Mouse (Mus musculus): Measurements from ENCODE around the gene Fig4. TPM values are rescaled to one million over a fixed set of nuclear protein-coding genes. Genes with fewer than 3 reads are reported as not detected.
A peak's percentile ranks its signal among the peaks of the same experiment; 100 is the strongest.

The Fig4 gene
- polyA plus RNA-seq, 1 experiment from 2014 or later: 28.7 TPM

DNA sequence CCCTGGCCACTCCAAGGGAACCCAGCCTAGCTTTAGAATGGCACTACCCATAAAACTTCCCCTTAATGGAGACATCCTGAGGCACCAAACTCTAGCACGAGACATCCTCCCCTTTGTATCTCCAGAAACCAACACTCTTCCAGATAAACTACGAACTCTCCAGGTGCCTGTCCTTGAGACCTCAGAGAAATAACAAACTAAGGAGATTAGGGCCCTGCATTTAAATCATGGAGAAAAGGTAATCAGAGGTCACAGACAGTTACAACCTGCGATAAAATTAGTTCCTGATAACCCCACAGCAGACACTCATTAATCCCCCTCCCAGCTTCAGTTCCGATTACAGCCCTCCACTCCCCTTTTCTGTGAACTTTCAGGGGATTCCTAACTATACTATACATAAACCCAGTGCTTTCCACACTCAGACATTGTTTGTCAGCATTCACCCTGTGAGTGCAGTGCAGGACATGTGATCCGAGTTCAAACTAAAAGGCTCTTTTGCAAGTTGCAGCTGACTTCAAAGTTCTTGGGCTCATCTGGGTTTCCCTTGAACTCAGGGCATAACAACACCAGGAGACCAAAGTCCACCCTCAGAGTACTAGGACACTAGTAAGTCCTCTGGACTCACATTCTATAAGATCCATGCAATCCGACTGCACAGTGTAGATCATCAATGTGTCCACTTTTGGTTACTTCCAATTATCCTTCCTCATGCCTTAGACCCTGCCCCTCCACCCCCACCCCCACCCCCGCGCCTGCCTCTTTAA lies 42.6 kb downstream of the Fig4 start:
- Histone ChIP-seq H3K9me3 (replicated peaks) (no peaks in the 10 kb centered on the region), H3K4me2 (no peak overlapping the region), H3K36me3 (peaks cover 14% of the 10 kb centered on the region; the same call in 1 of the 2 replicates), H3K4me3 (replicated peaks) (no peak overlapping the region), H3K27me3 (replicated peaks) (no peaks in the 10 kb centered on the region), H3K27ac (replicated peaks) (no peak overlapping the region), H3K4me1 (no peaks in the 10 kb centered on the region), H3K9ac (replicated peaks) (no peak overlapping the region)
- 39% methylated on average over 8 of the region's 8 CpGs for WGBS
- no peak for ATAC-seq (ENCODE audit: low FRiP score)

DNA sequence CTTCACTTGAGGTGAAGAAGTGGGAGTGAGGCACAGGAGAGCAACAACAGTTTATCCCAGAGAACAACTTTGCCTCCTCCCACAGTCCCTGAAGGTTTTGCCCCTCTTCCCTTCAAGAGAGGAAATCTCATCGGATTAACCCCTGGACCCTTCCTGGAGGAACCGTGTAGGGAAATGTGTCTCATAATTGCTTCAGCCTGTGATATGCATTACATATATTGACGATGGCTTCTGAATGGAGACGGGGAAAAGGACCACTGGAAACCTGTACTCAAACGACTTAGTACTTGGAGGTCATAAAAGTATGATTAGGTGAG lies 52.4 kb downstream of the Fig4 start:
- 75% methylated on average over 5 of the region's 5 CpGs for WGBS

DNA sequence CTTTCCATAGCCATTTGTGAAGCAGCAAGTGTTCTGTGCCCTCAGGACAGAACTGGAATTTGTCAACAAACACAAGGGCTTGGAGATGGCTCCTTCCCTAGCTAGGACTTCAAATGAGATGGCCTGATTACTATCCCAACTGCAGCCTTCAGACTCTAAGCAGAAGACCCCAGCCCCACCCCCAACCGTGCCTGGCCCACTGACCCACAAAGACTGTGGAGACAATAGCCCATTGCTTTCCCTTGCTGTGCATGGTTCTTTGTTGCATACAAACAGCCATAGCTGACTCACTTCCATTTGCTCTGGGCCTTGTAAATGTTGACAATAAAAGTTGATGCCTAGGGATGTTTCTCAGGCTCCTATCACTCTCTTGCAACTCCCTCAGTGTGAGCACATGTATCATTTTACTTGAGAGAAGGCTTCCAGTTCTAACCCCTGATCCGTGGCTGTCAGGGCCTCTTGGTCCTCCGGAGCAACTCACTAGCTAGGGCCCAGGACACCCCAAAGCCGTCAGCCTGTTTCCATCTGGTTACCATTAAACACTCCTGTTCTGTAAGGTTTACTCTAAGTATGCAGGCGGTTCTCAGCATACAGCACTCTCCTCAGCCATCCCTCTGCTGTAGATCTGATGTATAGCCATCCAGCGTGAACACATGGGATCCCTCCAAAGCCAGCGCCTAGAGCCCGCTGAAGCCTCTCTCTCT lies 52.9 kb downstream of the Fig4 start:
- Histone ChIP-seq H3K9ac (replicated peaks) (no peak overlapping the region), H3K27ac (replicated peaks) (no peak overlapping the region), H3K4me3 (replicated peaks) (no peak overlapping the region), H3K27me3 (replicated peaks) (no peaks in the 10 kb centered on the region), H3K4me1 (no peaks in the 10 kb centered on the region), H3K9me3 (replicated peaks) (no peaks in the 10 kb centered on the region), H3K36me3 (peaks cover 23% of the 10 kb centered on the region), H3K4me2 (no peak overlapping the region)
- ATAC-seq (ENCODE audit: low FRiP score): no peak
- WGBS: 56% methylated on average over 8 of the region's 8 CpGs

More for the DNA sequence above, 52.4 kb downstream of the Fig4 start:
- Histone ChIP-seq H3K27ac (replicated peaks) (no peak overlapping the region), H3K9ac (replicated peaks) (no peak overlapping the region), H3K36me3 (peaks cover 24% of the 10 kb centered on the region), H3K4me3 (replicated peaks) (no peak overlapping the region), H3K27me3 (replicated peaks) (no peaks in the 10 kb centered on the region), H3K4me1 (no peaks in the 10 kb centered on the region), H3K9me3 (replicated peaks) (no peaks in the 10 kb centered on the region), H3K4me2 (no peak overlapping the region)
- no peak for ATAC-seq (ENCODE audit: low FRiP score)

DNA sequence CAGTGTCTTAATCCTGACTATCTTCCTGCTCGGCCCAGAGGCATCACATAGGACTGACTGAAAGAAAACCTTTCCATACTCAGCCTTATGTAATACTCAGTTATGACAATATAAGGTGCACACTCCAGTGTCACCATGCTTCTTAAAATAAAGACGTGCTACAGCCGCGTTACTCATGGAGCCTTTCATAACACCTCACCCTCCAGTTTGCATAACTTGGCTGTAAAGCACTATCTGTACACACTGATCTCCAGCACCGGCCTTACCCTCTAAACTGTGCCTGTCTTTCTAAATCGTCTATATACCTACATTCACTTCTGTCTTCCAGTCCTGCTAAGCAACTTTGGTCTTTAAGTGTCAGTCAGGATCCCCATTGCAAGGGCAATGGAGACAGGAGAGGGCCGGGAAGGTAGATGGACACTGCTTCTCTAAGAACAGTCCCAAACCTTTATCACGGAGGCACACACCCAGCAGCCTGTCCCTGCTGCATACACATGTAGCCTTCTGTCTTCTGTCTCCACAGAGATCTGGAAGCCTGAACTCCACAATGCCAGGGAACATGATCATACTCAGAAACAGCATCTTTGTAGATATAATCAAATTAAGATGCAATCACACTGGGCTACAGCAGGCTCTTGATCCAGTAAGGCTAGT lies 53.9 kb downstream of the Fig4 start:
- no peaks in the 10 kb centered on the region for H3K9me3 ChIP-seq (replicated peaks)
- H3K27ac ChIP-seq (replicated peaks): no peak overlapping the region
- peaks cover 17% of the 10 kb centered on the region for H3K36me3 ChIP-seq
- H3K9ac ChIP-seq (replicated peaks): no peak overlapping the region
- WGBS: 92% methylated on average over 8 of the region's 8 CpGs
- no peak overlapping the region for H3K4me3 ChIP-seq (replicated peaks)
- H3K4me1 ChIP-seq: no peaks in the 10 kb centered on the region
- H3K4me2 ChIP-seq: no peak overlapping the region
- H3K27me3 ChIP-seq (replicated peaks): no peaks in the 10 kb centered on the region
- no peak for ATAC-seq (ENCODE audit: low FRiP score)

DNA sequence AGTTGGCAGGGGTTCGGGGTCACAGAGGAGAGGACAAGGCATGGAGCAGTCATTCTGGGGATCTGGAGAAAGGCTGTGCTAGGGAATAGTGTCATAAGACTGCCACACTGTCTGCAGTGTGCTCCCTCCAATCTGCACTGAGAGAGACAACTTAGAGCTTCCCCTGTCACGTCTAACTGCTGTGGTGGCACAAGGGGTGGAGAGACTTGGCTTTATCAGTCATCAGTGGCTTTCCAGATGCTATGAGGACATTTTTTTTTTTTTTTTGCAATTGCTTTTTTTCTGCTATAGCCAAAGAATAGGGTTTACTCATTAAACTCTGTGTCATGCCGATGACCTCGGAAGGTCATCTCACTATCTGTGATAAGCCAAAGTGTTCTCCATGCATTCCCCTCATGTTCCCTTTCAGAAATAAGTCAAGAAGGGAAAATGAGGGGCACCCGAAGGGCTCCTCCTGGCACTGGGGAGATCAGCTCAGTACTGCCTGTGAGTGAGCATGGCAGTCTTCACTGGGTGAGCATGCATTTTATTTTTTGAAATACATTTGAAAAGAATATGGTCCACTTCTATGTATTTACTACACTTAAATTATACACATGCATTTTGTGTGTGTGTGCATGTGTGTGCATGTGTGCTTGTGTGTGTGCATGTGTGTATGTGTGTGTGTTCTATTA lies 55.1 kb downstream of the Fig4 start:
- Histone ChIP-seq H3K36me3 (peaks cover 12% of the 10 kb centered on the region), H3K4me3 (replicated peaks) (no peak overlapping the region), H3K27ac (replicated peaks) (no peak overlapping the region), H3K27me3 (replicated peaks) (no peaks in the 10 kb centered on the region), H3K4me2 (no peak overlapping the region), H3K9ac (replicated peaks) (no peak overlapping the region), H3K9me3 (replicated peaks) (no peaks in the 10 kb centered on the region), H3K4me1 (no peaks in the 10 kb centered on the region)
- 87% methylated on average over 5 of the region's 5 CpGs for WGBS
- ATAC-seq (ENCODE audit: low FRiP score): no peak

DNA sequence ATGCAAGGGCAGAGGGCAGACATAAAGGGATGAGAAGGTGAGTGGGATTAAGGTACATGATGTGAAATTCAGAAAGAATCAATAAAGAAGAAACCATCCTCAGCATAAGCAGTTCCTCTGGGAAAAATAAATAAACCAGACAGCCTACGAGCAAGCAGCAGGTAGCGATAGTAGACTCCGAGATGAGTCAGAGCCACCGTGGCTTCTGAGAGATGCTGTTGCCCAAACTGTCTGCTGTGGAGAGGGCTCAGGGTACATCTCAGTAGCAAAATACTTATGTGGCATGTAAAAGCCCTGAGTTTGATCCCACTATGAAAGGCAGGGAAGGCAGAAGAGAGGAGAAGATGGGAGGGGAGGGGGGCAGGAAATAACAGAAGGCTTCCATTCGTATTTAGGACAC lies 56.9 kb downstream of the Fig4 start:
- Histone ChIP-seq H3K4me2 (no peak overlapping the region), H3K4me3 (replicated peaks) (no peak overlapping the region), H3K27ac (replicated peaks) (no peak overlapping the region), H3K9me3 (replicated peaks) (no peaks in the 10 kb centered on the region), H3K4me1 (no peaks in the 10 kb centered on the region), H3K9ac (replicated peaks) (no peak overlapping the region), H3K36me3 (peaks cover under 1% of the 10 kb centered on the region; the same call in 1 of the 2 replicates), H3K27me3 (replicated peaks) (no peaks in the 10 kb centered on the region)
- ATAC-seq (ENCODE audit: low FRiP score): no peak
- 36% methylated on average over 5 of the region's 5 CpGs for WGBS

DNA sequence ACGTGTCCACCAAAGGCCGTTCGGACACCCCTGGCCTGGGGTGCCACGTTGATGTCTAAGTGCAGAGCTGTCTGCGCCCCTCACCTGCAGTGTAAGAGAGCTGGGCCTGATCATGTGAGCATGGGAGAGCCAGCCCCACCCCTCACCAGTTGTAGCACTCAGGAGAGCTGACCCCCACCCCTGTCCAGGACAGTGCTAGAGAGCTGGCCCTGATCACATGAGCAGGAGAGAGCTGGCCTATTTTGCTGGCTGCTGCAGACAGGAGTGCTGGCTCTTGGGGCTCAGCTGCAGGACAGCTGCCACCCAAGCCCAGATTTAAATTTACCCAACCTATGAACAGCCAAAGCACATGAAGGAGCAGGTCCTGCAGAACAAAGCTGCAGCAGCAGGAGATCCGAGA lies 57.6 kb downstream of the Fig4 start:
- no peak overlapping the region for H3K4me3 ChIP-seq (replicated peaks)
- no peaks in the 10 kb centered on the region for H3K27me3 ChIP-seq (replicated peaks)
- peak; percentile 50; the same call in 1 of the 2 replicates for ATAC-seq (ENCODE audit: low FRiP score)
- H3K4me1 ChIP-seq: no peaks in the 10 kb centered on the region
- no peak overlapping the region for H3K27ac ChIP-seq (replicated peaks)
- H3K36me3 ChIP-seq: no peaks in the 10 kb centered on the region; the same call in 1 of the 2 replicates
- no peaks in the 10 kb centered on the region for H3K9me3 ChIP-seq (replicated peaks)
- H3K9ac ChIP-seq (replicated peaks): no peak overlapping the region
- WGBS: 84% methylated on average over 6 of the region's 6 CpGs
- H3K4me2 ChIP-seq: no peak overlapping the region

DNA sequence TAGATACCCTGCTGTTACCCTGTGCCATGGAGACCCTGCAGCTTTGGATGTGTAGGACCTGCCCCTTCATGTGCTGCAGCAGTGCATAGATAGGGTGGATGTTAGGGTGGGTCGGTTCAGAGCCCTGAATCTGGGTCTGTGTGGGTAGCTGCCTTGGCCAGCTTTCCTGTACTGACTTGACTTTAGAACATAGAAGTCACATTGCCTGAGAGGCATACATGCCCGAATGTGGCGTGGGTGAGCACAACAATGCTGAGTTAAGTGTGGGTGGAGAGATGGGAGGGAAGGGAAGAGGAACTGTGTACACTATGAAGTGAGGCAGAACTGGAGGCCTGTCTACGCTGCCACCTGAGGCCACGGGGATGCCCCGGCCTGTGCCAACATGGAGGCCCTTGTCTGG lies 58.0 kb downstream of the Fig4 start:
- H3K36me3 ChIP-seq: no peaks in the 10 kb centered on the region; the same call in 1 of the 2 replicates
- no peak overlapping the region for H3K4me2 ChIP-seq
- no peak overlapping the region for H3K9ac ChIP-seq (replicated peaks)
- H3K4me3 ChIP-seq (replicated peaks): no peak overlapping the region
- H3K27me3 ChIP-seq (replicated peaks): no peaks in the 10 kb centered on the region
- 90% methylated on average over 6 of the region's 6 CpGs for WGBS
- no peak overlapping the region for H3K27ac ChIP-seq (replicated peaks)
- H3K9me3 ChIP-seq (replicated peaks): no peaks in the 10 kb centered on the region
- no peak for ATAC-seq (ENCODE audit: low FRiP score)
- no peaks in the 10 kb centered on the region for H3K4me1 ChIP-seq

DNA sequence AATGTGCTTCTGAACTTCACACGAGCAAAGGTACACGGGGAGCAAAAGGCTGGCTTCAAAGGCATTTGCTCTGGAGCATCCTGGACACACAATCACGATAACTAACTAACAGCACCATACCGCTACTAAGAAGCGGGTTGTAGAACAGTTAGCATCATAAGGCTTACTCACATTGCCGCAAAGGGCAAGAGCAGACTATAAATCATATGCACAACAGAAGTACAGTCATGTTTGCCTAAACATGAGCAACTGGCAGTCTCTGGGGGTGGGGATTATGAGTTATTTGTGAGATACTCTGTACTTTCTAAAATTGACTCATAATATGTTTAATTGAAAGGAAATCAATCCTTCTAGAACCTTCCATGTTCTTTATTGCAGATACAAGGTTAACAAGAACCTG lies 59.1 kb downstream of the Fig4 start:
- 92% methylated on average over 6 of the region's 6 CpGs for WGBS
- no peak overlapping the region for H3K27ac ChIP-seq (replicated peaks)
- no peak for ATAC-seq (ENCODE audit: low FRiP score)

DNA sequence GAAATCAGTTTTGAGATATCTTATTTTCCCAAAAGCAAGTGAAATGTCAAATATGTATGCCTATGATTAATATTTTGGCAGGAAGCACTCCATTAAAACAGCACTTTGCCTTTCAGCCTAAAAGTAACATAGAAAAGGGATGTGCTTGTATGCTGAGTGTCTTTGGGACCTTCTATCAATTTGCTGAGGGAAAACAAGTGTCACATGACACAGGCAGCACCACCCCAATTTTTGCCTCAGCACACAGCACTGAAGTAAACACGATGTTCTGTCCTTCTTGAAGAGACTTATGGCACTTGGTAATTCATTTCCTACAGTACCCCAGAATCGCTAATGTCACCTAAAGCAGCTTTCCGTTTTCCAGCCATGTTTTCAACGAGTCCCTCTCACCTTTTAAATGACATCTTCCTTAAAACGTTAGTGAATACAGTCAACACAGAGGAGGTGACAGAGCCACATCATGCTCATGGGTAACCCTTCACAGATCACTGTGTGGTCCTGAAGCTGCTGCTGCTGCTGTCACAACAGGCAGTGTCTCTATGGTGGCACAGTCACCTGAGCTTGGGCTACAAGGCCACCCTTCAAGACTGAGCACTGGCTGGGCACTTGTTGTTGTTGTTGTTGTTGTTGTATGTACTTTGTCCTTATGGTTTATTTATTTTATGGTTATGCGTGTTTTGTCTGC lies 61.4 kb downstream of the Fig4 start:
- ATAC-seq (ENCODE audit: low FRiP score): no peak
- Histone ChIP-seq H3K9me3 (replicated peaks) (no peaks in the 10 kb centered on the region), H3K4me1 (no peaks in the 10 kb centered on the region), H3K9ac (replicated peaks) (no peak overlapping the region), H3K27me3 (replicated peaks) (no peaks in the 10 kb centered on the region), H3K36me3 (peaks cover 3% of the 10 kb centered on the region; the same call in 1 of the 2 replicates), H3K4me3 (replicated peaks) (no peak overlapping the region), H3K27ac (replicated peaks) (no peak overlapping the region), H3K4me2 (no peak overlapping the region)
- 88% methylated on average over 6 of the region's 6 CpGs for WGBS

More for the DNA sequence above, 59.1 kb downstream of the Fig4 start:
- Histone ChIP-seq H3K27me3 (replicated peaks) (no peaks in the 10 kb centered on the region), H3K4me1 (no peaks in the 10 kb centered on the region), H3K36me3 (peaks cover 3% of the 10 kb centered on the region; the same call in 1 of the 2 replicates), H3K9ac (replicated peaks) (no peak overlapping the region), H3K9me3 (replicated peaks) (no peaks in the 10 kb centered on the region), H3K4me2 (no peak overlapping the region), H3K4me3 (replicated peaks) (no peak overlapping the region)

DNA sequence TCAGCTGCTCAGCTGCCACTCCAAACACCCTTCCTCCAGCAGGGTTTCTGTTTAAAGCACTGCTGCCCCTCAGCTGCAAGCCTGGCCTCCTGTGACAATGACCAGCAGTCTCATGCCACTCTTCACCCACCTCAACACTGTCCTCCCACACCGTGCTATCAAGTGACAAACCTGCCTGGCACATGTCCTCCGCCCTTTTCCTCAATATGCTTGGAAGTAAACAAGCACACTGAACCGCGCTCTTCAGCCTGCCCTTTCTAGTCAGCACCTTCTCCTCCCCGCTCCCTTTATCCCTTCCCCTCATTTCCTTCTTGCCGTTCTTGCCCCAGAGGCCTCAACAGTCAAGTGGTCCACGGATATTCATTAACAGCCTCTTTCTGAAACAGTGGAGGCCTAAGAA lies 62.0 kb downstream of the Fig4 start:
- Histone ChIP-seq H3K27me3 (replicated peaks) (no peaks in the 10 kb centered on the region), H3K27ac (replicated peaks) (no peak overlapping the region), H3K4me2 (no peak overlapping the region), H3K4me3 (replicated peaks) (no peak overlapping the region), H3K9ac (replicated peaks) (no peak overlapping the region), H3K36me3 (peaks cover 3% of the 10 kb centered on the region; the same call in 1 of the 2 replicates), H3K9me3 (replicated peaks) (no peaks in the 10 kb centered on the region), H3K4me1 (no peaks in the 10 kb centered on the region)
- WGBS: 65% methylated on average over 7 of the region's 7 CpGs
- no peak for ATAC-seq (ENCODE audit: low FRiP score)

Data from neural tube, embryonic 15.5 days (tissue).